Mouse (Mus musculus) urinary bladder, postnatal 36 days (tissue): ENCODE results near the gene Serpina5.
A peak's percentile ranks its signal among the peaks of the same experiment; 100 is the strongest.

Experiments
- DNase-seq, 2 experiments: peaks; one replicate each; pipeline ENCODE4 v3.0.0; 2022; ENCODE audit warnings: low spot score in 2 of 2, mixed read lengths in 1 of 2

The Serpina5 gene

DNA sequence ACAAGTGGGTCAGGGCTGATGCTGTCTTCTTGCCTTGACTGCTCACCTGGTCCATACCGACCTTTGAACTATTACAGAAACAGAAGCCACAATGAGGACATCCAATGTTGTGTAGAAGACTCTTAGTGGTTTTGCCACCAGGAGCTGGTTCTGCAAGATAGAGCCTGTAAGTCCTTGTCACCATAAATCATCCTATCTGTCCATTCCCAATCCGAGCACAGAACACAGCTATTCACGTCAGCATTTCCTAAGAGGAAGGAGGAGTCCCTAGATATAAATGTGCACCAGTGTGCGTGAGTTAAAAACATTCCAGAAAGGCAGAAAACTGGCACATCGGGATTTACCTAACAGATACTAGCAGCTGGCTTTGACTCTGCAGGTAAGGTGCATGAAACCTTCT lies 26.8 kb downstream of the Serpina5 start, which contains the start of gene Serpina3b:
Gene Serpina3b, plus strand, starts transcription at position 301 of the 400 bp plus-strand sequence.
- no peak for DNase-seq

DNA sequence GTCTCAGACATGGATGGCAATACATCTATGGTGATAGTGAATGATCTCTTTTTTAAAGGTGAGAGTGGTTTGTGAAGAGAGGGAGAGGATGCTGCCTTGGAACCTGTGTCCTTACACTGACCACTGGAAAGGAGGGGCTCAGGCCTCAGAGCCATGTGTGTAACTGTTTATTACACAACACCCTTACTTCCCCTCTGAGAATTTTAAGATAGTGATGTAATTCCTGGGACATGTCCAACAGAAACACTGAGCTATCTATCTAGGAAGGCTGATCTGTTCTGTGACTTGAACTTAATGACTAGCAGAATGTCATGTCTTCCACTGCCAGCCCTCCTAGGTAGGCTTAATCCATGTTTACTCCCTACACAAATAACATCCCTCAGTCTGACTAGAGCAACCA lies 30.1 kb downstream of the Serpina5 start:
- DNase-seq, result no peak

DNA sequence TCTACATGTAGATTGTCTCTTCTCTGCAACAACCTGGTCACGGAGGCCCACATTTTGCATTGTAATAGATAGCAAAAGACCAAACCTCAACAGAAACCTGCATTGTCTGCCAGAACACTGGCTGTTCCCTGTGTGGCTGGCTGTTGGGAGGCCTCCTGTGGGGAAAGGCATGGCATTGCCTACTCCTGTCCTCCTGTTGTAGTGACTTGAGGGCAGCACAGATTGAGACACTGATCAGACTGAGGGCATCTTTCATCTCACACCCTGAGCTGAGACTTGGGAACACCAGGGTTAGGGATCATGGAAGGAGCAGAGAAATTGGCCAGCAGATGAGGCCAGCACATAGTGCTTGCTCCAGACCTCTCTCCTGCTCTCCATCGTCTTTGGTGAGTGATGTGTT lies 37.3 kb downstream of the Serpina5 start:
- no peak for DNase-seq

DNA sequence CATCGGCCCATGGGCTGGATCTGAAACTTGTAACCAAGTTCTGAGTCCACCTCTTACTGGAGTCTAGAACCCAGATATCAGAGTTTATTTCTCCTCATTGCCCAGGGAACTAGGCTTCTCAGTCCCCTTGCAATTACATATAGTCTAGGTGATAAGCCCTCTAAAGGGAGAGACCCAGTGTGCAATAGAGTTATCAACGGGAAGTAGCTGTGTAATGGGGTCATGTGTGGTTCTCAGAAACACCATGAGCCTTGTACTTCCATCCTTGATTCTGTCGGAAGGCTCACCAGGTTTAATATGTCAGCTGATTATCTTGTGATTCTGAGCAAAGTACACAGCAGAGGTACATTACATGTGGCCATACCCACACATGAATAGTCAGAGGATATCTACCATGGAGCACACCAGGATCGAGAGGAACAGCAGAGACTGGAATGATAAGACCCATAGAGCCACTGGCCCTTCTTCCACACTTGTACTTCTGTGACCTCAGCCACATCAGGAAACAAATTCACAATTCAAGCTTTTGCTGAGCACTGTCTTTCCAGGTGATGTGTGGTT lies 39.7 kb downstream of the Serpina5 start:
- no peak for DNase-seq

DNA sequence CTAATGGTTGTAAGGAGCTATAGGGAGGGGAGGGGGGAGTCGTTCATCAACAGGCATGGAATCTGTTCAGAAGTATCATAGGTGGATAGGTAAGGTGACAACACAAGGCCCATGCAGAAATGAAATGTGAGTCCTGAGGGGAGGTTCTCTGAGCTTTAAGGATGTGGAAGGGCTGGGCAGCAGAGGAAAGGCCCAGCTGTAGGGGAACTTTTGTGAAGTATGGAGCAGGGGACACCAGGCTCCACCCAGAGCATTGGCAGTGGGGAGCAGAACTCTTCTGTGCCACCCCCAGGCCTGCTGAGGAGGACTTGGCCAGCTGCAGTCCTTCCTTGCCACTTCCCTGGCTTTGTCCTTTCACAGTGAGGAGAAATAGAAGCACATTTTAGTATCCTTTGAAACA lies 40.6 kb downstream of the Serpina5 start:
- DNase-seq, result no peak

DNA sequence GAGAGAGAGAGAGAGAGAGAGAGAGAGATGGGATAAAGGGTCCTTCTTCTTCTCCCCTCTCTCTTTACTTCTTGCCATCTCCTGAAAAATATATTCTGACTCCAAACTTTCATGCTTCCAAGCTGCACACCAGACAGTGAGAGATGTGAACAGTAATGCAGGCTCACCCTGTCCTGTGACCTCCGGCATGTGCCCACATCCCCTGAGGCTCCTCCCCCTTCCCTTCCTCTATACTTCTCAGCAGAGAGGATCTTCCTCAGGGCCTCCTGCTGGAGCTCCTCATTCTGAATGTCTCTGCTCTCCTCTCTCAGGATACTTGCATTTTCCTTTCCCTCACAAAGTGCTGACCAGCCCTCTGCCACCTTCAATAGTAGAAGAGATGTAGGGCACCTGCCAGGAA lies 41.5 kb downstream of the Serpina5 start:
- DNase-seq, result no peak

DNA sequence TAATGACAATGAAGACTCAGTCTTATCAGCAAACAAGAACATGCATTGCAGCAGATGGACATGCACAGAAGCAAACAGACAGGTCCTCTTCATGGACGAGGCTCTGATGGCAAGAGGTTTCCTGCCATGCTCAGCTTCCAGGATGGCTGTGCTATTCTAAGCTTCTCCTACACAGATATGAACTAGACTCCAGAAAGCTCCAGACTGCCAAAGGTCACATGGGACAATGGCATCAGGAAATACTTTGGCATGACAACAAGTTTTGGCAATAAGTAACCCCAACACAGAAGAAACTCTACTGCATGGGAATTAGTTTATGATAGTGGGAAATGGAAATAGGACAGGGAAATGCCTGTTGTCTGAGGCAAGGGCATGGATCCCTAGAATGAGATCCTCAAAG lies 42.4 kb downstream of the Serpina5 start:
- no peak for DNase-seq

DNA sequence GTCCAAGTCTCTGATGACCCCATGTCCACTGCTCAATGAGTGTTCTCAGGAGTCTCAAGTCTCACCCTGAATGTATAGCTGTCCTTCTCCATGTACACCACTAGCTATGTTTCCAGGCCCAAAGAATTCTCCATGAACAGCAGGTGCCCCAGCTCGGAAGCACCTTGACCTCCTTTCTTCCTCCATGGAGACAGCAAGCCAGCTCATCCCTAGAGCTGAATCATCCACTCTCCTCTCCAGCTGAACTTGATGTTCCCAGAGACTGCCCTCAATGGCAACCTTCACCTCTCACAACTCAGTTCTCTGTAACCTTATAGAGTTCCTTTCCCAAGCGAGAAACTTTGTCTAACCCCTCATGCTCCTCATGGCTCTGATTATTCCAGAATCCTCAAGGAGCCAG lies 44.7 kb downstream of the Serpina5 start:
- no peak for DNase-seq

DNA sequence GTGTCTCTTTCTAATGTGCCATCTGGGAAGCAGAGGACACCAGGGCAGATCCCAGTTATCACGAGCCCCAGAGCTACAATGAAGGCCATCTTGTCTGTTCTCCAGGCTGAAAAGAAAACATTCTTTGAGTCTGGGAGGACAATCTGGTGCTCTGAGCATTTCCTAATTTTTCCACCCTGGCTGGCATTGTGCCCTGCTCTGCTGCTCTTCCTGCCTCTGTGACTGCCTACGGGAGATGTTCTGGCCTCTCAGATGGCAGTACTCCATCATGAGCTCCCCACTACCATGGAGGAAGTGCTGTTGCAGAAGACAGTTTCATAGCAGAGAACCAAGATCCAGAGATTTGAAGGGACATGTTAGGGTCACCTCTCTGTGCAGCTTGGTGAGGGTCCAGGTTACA lies 51.1 kb downstream of the Serpina5 start:
- DNase-seq, result peak in 1 of 2 experiments; percentile 16

DNA sequence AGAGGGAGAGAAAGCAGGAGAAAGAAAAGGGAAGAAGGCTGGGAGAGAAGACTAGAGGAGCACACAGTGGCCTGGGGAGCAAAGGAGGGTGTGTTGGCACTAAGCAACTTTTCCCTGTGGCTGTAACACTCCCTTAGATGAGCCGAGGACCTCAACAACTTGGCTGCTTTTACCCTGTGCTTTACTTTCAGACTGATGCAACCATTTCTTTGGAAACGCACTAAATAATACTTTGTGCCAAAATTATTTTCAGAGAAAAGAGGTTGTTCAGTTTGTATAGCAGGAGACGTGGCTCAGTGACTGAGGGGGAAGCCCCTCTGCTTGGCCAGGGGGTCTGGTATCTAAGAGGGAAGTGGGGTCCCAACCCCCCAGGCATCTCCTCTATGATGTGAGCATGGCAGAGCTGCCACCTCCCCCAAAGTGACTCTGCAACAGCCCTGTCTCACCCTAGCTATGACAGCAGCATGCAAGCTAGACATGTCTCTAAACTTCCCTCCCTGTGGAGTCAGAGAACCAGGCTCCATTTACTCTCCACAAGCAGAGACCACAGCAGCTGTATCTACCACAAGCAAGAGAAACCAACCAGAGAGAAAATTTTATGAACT lies 52.2 kb downstream of the Serpina5 start:
- DNase-seq, result no peak

DNA sequence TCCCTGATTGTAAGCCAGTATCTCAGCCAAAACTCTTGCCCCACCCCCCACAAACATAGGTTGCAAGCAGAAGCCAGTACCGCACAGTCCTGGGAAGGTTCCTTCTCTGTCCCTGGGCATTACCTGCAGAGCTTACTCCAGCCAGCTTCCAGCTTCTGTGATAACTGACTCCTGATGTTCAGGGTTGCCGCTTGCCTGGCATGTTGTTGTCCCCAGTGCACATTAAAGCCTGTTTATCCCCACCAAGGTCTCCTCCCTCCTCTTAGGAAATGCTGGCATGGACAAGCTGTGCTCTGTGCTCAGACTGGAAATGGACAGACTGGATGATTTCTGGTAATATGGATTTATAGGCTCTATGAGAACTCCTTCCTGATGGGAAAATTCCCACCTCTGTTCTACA lies 52.7 kb downstream of the Serpina5 start, which contains the start of gene Serpina3c:
Gene Serpina3c, minus strand, starts transcription at position 215 of the 400 bp plus-strand sequence.
- peak in 1 of 2 experiments; percentile 11 for DNase-seq
